Mouse (Mus musculus) heart, adult 2 months (tissue): ENCODE data around the gene Entpd2. TPM values are rescaled to one million over a fixed set of nuclear protein-coding genes. Genes with fewer than 3 reads are reported as not detected.
"Not testable (repeated sequence)": the region's sequence is repeated elsewhere in the genome, so short reads cannot be mapped to it uniquely, and the experiment has no call there.

ENCODE experiments used
- DNase-seq, 2 experiments: peaks; one replicate each; pipeline ENCODE4 v3.0.0; 2021
- H3K27ac ChIP-seq: fragments of 200-600 bp; 2 replicates; pipeline ENCODE4 v1.8.1; 2022
- H3K27me3 ChIP-seq: fragments of 200-500 bp; 2 replicates; pipeline ENCODE4 v1.6.1; 2012; ENCODE audit warnings: mild to moderate bottlenecking, low read length, inconsistent platforms, mixed read lengths; ENCODE audit not compliant: control insufficient read depth, insufficient read depth
- H3K36me3 ChIP-seq: fragments of 200-500 bp; 2 replicates; pipeline ENCODE4 v1.6.1; 2012; ENCODE audit warnings: low read length, inconsistent platforms; ENCODE audit not compliant: control insufficient read depth, insufficient read depth
- H3K4me1 ChIP-seq: fragments of 200-500 bp; 2 replicates; pipeline ENCODE4 v1.6.1; 2011; ENCODE audit warnings: low read length; ENCODE audit not compliant: control insufficient read depth, insufficient read depth
- H3K4me3 ChIP-seq: fragments of 200-600 bp; 2 replicates; pipeline ENCODE4 v1.8.1; 2022
- H3K79me2 ChIP-seq: fragments of 200-500 bp; replicated peaks from 2 replicates; pipeline ENCODE4 v1.6.1; 2012; ENCODE audit warnings: mild to moderate bottlenecking, inconsistent platforms, low read length, moderate library complexity, mixed read lengths; ENCODE audit not compliant: control insufficient read depth, insufficient read depth
- H3K9ac ChIP-seq: fragments of 200-500 bp; 2 replicates; pipeline ENCODE4 v1.6.1; 2012; ENCODE audit warnings: low read depth, mild to moderate bottlenecking, control low read depth, inconsistent platforms, low read length, mixed read lengths
- CTCF ChIP-seq: fragments of 200-600 bp; IDR thresholded peaks from 2 replicates; pipeline ENCODE4 v1.8.1; 2022; ENCODE audit warnings: antibody characterized with exemption, mild to moderate bottlenecking, moderate library complexity
- EP300 ChIP-seq: fragments of 200-500 bp; IDR thresholded peaks from 2 replicates; pipeline ENCODE4 v1.6.1; 2011; ENCODE audit warnings: low read depth, low read length, control low read depth; ENCODE audit not compliant: insufficient read depth
- POLR2A ChIP-seq: fragments of 200-500 bp; IDR thresholded peaks from 2 replicates; pipeline ENCODE4 v1.6.1; 2011; ENCODE audit warnings: mild to moderate bottlenecking, low read depth, low read length, control low read depth; ENCODE audit not compliant: insufficient read depth
- WGBS: fragments of 180-500 bp; shearing (Covaris S2); methylation state at CpG from one replicate; pipeline ENCODE4 v1.1.7; 2018; 5-methylcytosine and 5-hydroxymethylcytosine counted together
- intact Hi-C: fragments of 180-260 bp; cut with DNase I; formaldehyde crosslinking; loops from one replicate; pipeline ENCODE4 v1.15.1; 2025
- polyA plus RNA-seq: library from polyadenylated mRNA; depleted of rRNA; stranded (reverse); fragments of >200 nt; gene quantifications from 2 replicates; pipeline ENCODE4 v1.2.3, GENCODE M21; 2012
- total RNA-seq, 2 experiments: library from RNA; stranded (reverse); gene quantifications; 2 replicates each; pipeline ENCODE4 v1.2.3; 2021

Gene Entpd2
- total and polyA plus RNA-seq, 3 experiments = 11.1 to 37.1 (median 13.5) TPM

GRCm38 (mm10) chr2:25403994-25404393 lies 8.3 kb downstream of the Entpd2 start:
- no peak for DNase-seq
- no peaks in the 10 kb centered on the region for H3K27me3 ChIP-seq
- H3K36me3 ChIP-seq = no peaks in the 10 kb centered on the region
- TF ChIP-seq EP300 (no peak), CTCF (no peak), POLR2A (no peak)
- WGBS = 72% methylated on average over 4 of the region's 4 CpGs
- no peak overlapping the region for H3K27ac ChIP-seq
- H3K4me3 ChIP-seq = no peak overlapping the region
- H3K9ac ChIP-seq = no peak overlapping the region
- intact Hi-C loops = loop anchor here (5.0 kb wide), 1 partner anchor 37 kb away; the partner anchor contains the start of gene Uap1l1
- 0 out of 2 replicates have a peak, but pooled peaks cover 1% of the 10 kb centered on the region for H3K4me1 ChIP-seq
- H3K79me2 ChIP-seq = no peaks in the 10 kb centered on the region

GRCm38 (mm10) chr2:25408908-25409307 lies 13.2 kb downstream of the Entpd2 start:
- TF ChIP-seq EP300 = no peak
- no peak for TF ChIP-seq CTCF
- no peak for TF ChIP-seq POLR2A
- WGBS = 84% methylated on average over 10 of the region's 10 CpGs

GRCm38 (mm10) chr2:25413436-25413835 lies 17.8 kb downstream of the Entpd2 start:
- H3K4me1 ChIP-seq, H3K36me3 ChIP-seq, DNase-seq, H3K27me3 ChIP-seq, H3K79me2 ChIP-seq, H3K27ac ChIP-seq, H3K4me3 ChIP-seq, H3K9ac ChIP-seq: not testable (repeated sequence)
- TF ChIP-seq CTCF = peak; percentile 63
- intact Hi-C loops = loop anchor here (5.0 kb wide), 1 partner anchor 36 kb away; no protein-coding TSS in a partner anchor

More at GRCm38 (mm10) chr2:25408908-25409307, 13.2 kb downstream of the Entpd2 start:
- H3K36me3 ChIP-seq = no peaks in the 10 kb centered on the region
- DNase-seq = no peak
- H3K4me3 ChIP-seq = no peak overlapping the region
- no peaks in the 10 kb centered on the region for H3K27me3 ChIP-seq
- H3K9ac ChIP-seq = no peak overlapping the region
- no peaks in the 10 kb centered on the region for H3K4me1 ChIP-seq
- H3K79me2 ChIP-seq = no peaks in the 10 kb centered on the region
- intact Hi-C loops = no loop called here
- H3K27ac ChIP-seq = no peak overlapping the region

- peak overlapping the region; percentile 0; the same call in 1 of the 2 replicates for H3K27ac ChIP-seq
Measured at GRCm38 (mm10) chr2:25417426-25417825, 21.8 kb downstream of the Entpd2 start.

GRCm38 (mm10) chr2:25421896-25422295 lies 26.2 kb downstream of the Entpd2 start:
- Histone ChIP-seq H3K79me2 (no peaks in the 10 kb centered on the region), H3K4me1 (peaks cover 4% of the 10 kb centered on the region; the same call in 1 of the 2 replicates), H3K9ac (no peak overlapping the region), H3K36me3 (no peaks in the 10 kb centered on the region; the same call in 1 of the 2 replicates), H3K27me3 (no peaks in the 10 kb centered on the region), H3K27ac (no peak overlapping the region), H3K4me3 (no peak overlapping the region)
- DNase-seq = peak in 1 of 2 experiments; percentile 32
- TF ChIP-seq POLR2A (no peak), CTCF (peak; percentile 62), EP300 (no peak)
- WGBS = 25% methylated on average over 3 of the region's 3 CpGs
- intact Hi-C loops = loop anchor here (10.0 kb wide), 1 partner anchor 133 kb away; the partner anchor contains the start of gene Edf1

More at GRCm38 (mm10) chr2:25417426-25417825, 21.8 kb downstream of the Entpd2 start:
- Histone ChIP-seq H3K4me3 (no peak overlapping the region), H3K9ac (no peak overlapping the region), H3K4me1 (peaks cover 4% of the 10 kb centered on the region; the same call in 1 of the 2 replicates), H3K79me2 (no peaks in the 10 kb centered on the region), H3K36me3 (no peaks in the 10 kb centered on the region; the same call in 1 of the 2 replicates), H3K27me3 (no peaks in the 10 kb centered on the region)
- TF ChIP-seq CTCF (no peak), EP300 (no peak), POLR2A (no peak)
- WGBS = 21% methylated on average over 3 of the region's 3 CpGs
- intact Hi-C loops = no loop called here
- peak in 1 of 2 experiments; percentile 45 for DNase-seq

- WGBS = 53% methylated on average over 17 of the region's 17 CpGs
Measured at GRCm38 (mm10) chr2:25422587-25423410, 27.1 kb downstream of the Entpd2 start, which contains the start of gene Fut7. Gene Fut7 (plus strand): TSS chr2:25423267.

More at GRCm38 (mm10) chr2:25422587-25423410, 27.1 kb downstream of the Entpd2 start, which contains the start of gene Fut7:
- Histone ChIP-seq H3K9ac (no peak within 1 kb of the TSS), H3K36me3 (no peaks in the 10 kb centered on the region), H3K4me3 (no peak within 1 kb of the TSS), H3K4me1 (no peaks in the 10 kb centered on the region), H3K27me3 (no peaks in the 10 kb centered on the region), H3K27ac (no peak within 1 kb of the TSS), H3K79me2 (no peaks in the 10 kb centered on the region)
- TF ChIP-seq CTCF = no peak
- intact Hi-C loops = loop anchor here (10.0 kb wide), 1 partner anchor 132 kb away; the partner anchor contains the start of gene Edf1
- peak in 1 of 2 experiments; percentile 34 for DNase-seq
